Mouse (Mus musculus): ENCODE measurements around the gene Ccdc107. TPM values are rescaled to one million over a fixed set of nuclear protein-coding genes. Genes with fewer than 3 reads are reported as not detected.
A peak's percentile ranks its signal among the peaks of the same experiment; 100 is the strongest.

The Ccdc107 gene
- polyA plus RNA-seq, 1 experiment: 133 TPM

DNA sequence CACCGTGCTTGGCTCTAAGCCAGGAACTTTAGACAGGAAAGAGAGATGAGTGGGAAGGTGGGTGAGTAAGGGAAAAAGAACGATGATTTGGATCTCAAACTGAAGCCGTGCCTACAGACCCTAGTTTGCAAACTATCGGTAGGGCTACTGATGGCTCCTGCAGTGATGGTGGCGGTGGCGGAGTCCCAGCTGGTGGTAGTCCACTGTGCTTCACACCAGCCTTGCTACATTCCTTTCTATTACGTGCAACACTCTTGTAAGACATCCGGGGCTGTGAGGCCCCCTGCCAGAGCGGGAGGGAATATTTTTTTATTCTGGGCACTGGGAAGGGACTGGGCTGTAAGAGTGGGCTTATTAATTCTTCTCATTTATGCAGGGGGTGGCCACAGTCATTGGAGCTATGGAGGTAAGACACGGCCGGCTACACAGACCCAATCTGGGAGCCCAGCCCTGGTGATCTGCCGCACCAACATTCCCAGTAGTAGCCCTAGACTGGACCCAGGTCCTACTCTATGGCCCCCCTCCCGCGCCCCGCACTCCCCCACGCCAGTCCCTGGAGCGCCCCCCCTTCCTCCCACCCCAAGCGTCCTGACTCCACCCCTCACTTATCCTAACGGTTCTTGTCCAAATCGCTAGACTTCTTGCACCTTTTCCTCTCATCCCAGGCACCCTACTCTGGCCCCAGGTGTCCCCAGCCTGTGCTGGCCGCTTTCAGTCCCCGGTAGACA, 15.4 kb downstream of the Ccdc107 start:
- no peak overlapping the region for H3K27ac ChIP-seq (ENCODE audit: insufficient read depth, low read length)
- H3K4me3 ChIP-seq (replicated peaks; ENCODE audit: insufficient read depth, low read depth, low read length): peak overlapping the region; percentile 44
- TF ChIP-seq POLR2A (IDR thresholded peaks at IDR 0.05; ENCODE audit: borderline replicate concordance, insufficient read depth, low read length) (no peak), CTCF (IDR thresholded peaks at IDR 0.05; ENCODE audit: borderline replicate concordance, insufficient read depth, low read depth, low read length) (no peak)
- H3K4me1 ChIP-seq (ENCODE audit: control insufficient read depth, insufficient read depth, low read length): peaks cover 10% of the 10 kb centered on the region
- peak in 1 of 2 experiments; percentile 45 for DNase-seq
- H3K27me3 ChIP-seq (ENCODE audit: control insufficient read depth, insufficient read depth, low read length): no peaks in the 10 kb centered on the region
- 16% methylated on average over 22 of the region's 22 CpGs for WGBS

- Histone ChIP-seq H3K27me3 (ENCODE audit: control insufficient read depth, insufficient read depth, low read length) (no peaks in the 10 kb centered on the region), H3K4me3 (replicated peaks; ENCODE audit: insufficient read depth, low read depth, low read length) (peak overlapping the region; percentile 28), H3K4me1 (ENCODE audit: control insufficient read depth, insufficient read depth, low read length) (peaks cover 10% of the 10 kb centered on the region), H3K27ac (ENCODE audit: insufficient read depth, low read length) (no peak overlapping the region)
- 19% methylated on average over 13 of the region's 13 CpGs for WGBS
- no peak for TF ChIP-seq POLR2A (IDR thresholded peaks at IDR 0.05; ENCODE audit: borderline replicate concordance, insufficient read depth, low read length)
- TF ChIP-seq CTCF (IDR thresholded peaks at IDR 0.05; ENCODE audit: borderline replicate concordance, insufficient read depth, low read depth, low read length): no peak
- DNase-seq: peak in 1 of 2 experiments; percentile 47
Measured at GRCm38 (mm10) chr4:43508666-43508997, 15.9 kb downstream of the Ccdc107 start.

GRCm38 (mm10) chr4:43509109-43509508, 16.4 kb downstream of the Ccdc107 start:
- TF ChIP-seq POLR2A (IDR thresholded peaks at IDR 0.05; ENCODE audit: borderline replicate concordance, insufficient read depth, low read length) (no peak), CTCF (IDR thresholded peaks at IDR 0.05; ENCODE audit: borderline replicate concordance, insufficient read depth, low read depth, low read length) (no peak)
- Histone ChIP-seq H3K4me3 (replicated peaks; ENCODE audit: insufficient read depth, low read depth, low read length) (no peak overlapping the region), H3K27me3 (ENCODE audit: control insufficient read depth, insufficient read depth, low read length) (no peaks in the 10 kb centered on the region), H3K4me1 (ENCODE audit: control insufficient read depth, insufficient read depth, low read length) (peaks cover 10% of the 10 kb centered on the region), H3K27ac (ENCODE audit: insufficient read depth, low read length) (no peak overlapping the region)
- DNase-seq: no peak
- 58% methylated on average over 9 of the region's 9 CpGs for WGBS

GRCm38 (mm10) chr4:43511675-43512454, 19.2 kb downstream of the Ccdc107 start:
- 81% methylated on average over 19 of the region's 19 CpGs for WGBS

GRCm38 (mm10) chr4:43512653-43513052, 20.0 kb downstream of the Ccdc107 start:
- TF ChIP-seq POLR2A (IDR thresholded peaks at IDR 0.05; ENCODE audit: borderline replicate concordance, insufficient read depth, low read length) (no peak), CTCF (IDR thresholded peaks at IDR 0.05; ENCODE audit: borderline replicate concordance, insufficient read depth, low read depth, low read length) (no peak)
- no peaks in the 10 kb centered on the region; the same call in 1 of the 2 replicates for H3K4me1 ChIP-seq (ENCODE audit: control insufficient read depth, insufficient read depth, low read length)

More at GRCm38 (mm10) chr4:43511675-43512454, 19.2 kb downstream of the Ccdc107 start:
- Histone ChIP-seq H3K4me3 (replicated peaks; ENCODE audit: insufficient read depth, low read depth, low read length) (no peak overlapping the region), H3K27ac (ENCODE audit: insufficient read depth, low read length) (no peak overlapping the region), H3K27me3 (ENCODE audit: control insufficient read depth, insufficient read depth, low read length) (no peaks in the 10 kb centered on the region), H3K4me1 (ENCODE audit: control insufficient read depth, insufficient read depth, low read length) (peaks cover 4% of the 10 kb centered on the region; the same call in 1 of the 2 replicates)
- TF ChIP-seq CTCF (IDR thresholded peaks at IDR 0.05; ENCODE audit: borderline replicate concordance, insufficient read depth, low read depth, low read length) (no peak), POLR2A (IDR thresholded peaks at IDR 0.05; ENCODE audit: borderline replicate concordance, insufficient read depth, low read length) (no peak)
- no peak for DNase-seq

DNA sequence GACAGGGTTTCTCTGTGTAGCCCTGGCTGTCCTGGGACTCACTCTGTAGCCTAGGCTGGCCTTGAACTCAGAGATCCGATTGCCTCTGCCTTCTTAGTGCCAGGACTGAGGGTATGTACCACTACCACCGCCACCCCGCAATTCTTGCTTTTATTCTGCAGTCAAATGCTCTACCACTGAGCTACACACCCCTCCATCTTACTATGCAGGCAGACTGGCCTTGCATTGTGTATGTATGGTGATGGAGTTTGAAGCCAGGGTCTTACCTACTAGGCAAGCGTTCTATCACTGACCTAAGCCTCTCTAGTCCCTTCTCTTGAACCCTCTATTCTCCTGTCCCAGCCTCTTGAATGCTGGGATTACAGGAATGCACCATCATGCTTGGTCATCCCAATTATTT, 20.6 kb downstream of the Ccdc107 start:
- TF ChIP-seq POLR2A (IDR thresholded peaks at IDR 0.05; ENCODE audit: borderline replicate concordance, insufficient read depth, low read length) (no peak), CTCF (IDR thresholded peaks at IDR 0.05; ENCODE audit: borderline replicate concordance, insufficient read depth, low read depth, low read length) (no peak)
- no peak for DNase-seq
- no peak overlapping the region for H3K4me3 ChIP-seq (replicated peaks; ENCODE audit: insufficient read depth, low read depth, low read length)
- no peaks in the 10 kb centered on the region; the same call in 1 of the 2 replicates for H3K4me1 ChIP-seq (ENCODE audit: control insufficient read depth, insufficient read depth, low read length)
- H3K27me3 ChIP-seq (ENCODE audit: control insufficient read depth, insufficient read depth, low read length): no peaks in the 10 kb centered on the region
- 91% methylated on average over 4 of the region's 4 CpGs for WGBS
- no peak overlapping the region for H3K27ac ChIP-seq (ENCODE audit: insufficient read depth, low read length)

More at GRCm38 (mm10) chr4:43512653-43513052, 20.0 kb downstream of the Ccdc107 start:
- no peaks in the 10 kb centered on the region for H3K27me3 ChIP-seq (ENCODE audit: control insufficient read depth, insufficient read depth, low read length)
- 74% methylated on average over 7 of the region's 7 CpGs for WGBS
- DNase-seq: no peak
- H3K4me3 ChIP-seq (replicated peaks; ENCODE audit: insufficient read depth, low read depth, low read length): no peak overlapping the region
- H3K27ac ChIP-seq (ENCODE audit: insufficient read depth, low read length): no peak overlapping the region

DNA sequence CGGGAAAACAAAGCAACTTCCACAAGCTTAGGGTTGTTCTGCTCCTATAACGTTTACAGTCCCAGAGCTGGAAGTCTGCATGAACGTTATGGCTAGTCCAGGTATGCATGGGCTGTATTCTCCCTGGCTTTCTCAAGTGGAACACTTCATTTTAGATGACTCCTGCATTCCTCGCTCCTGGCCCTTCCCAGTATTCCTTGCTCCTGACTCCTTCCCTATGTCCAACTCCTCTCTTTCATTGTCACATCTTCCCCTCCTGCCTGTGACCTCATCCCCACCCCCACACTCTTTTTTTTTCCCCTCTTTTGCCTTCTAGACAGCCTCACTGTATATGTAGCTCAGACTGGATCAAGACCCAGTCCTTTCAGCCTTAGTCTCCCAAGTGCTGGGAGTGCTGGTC, 21.1 kb downstream of the Ccdc107 start:
- 86% methylated on average over 4 of the region's 4 CpGs for WGBS
- DNase-seq: no peak
- H3K4me3 ChIP-seq (replicated peaks; ENCODE audit: insufficient read depth, low read depth, low read length): no peak overlapping the region
- no peak overlapping the region for H3K27ac ChIP-seq (ENCODE audit: insufficient read depth, low read length)
- TF ChIP-seq POLR2A (IDR thresholded peaks at IDR 0.05; ENCODE audit: borderline replicate concordance, insufficient read depth, low read length) (no peak), CTCF (IDR thresholded peaks at IDR 0.05; ENCODE audit: borderline replicate concordance, insufficient read depth, low read depth, low read length) (no peak)
- H3K4me1 ChIP-seq (ENCODE audit: control insufficient read depth, insufficient read depth, low read length): no peaks in the 10 kb centered on the region; the same call in 1 of the 2 replicates
- no peaks in the 10 kb centered on the region for H3K27me3 ChIP-seq (ENCODE audit: control insufficient read depth, insufficient read depth, low read length)
